Mouse (Mus musculus) testis, postnatal 10 days (tissue): ENCODE results near the gene Ubb.

Experiments used
- DNase-seq: peaks from one replicate; pipeline ENCODE4 v3.0.0; 2021; ENCODE audit warnings: low spot score

Ubb gene

DNA sequence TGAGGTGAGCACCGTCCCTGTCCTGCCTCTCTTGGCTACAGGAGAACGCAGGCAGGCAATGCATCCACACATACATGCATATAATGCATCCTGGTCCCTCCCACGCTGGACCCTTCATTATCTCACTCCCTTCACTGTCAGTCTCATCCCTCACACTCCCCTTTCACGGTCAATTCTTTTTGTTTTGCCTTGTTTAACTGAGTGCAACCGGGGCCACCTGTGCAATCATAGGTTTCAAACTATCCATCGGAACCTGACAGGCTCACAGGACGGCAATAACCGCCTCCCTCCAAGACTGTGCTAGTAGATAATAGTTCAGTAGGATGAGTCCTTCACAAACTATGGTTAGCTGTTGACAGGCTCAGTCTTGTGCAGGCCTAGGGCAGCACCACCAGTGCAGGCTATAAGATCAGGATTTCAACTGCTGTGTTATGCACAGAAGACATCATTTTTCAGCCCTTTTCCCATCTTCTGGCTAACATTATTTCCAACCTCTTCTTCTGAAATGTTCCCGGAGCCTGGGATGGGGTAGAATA is 33.8 kb downstream of the Ubb start:
- DNase-seq = no peak

DNA sequence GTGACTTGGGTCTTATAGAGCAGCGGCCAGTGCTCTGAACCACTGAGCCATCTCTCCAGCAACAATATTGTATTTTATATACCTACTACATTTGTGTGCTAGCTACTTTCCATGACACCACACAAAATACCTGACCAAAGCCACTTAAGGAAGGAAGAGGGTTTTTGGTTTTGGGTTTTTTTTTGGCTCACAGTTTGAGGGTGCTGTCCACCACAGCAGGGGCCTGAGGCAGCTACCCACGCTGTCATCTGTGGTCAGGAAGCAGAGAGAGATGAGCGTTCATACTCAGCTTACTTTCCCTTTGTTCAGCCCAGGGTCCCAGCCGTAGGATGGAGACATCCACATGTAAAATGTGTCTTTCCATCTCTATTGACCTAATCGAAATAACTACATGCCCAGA is 36.1 kb downstream of the Ubb start:
- no peak for DNase-seq

- DNase-seq = no peak
These were observed 38.4 kb downstream of the Ubb start for GRCm38 (mm10) chr11:62589391-62589790.

GRCm38 (mm10) chr11:62591026-62591425 is 40.1 kb downstream of the Ubb start:
- no peak for DNase-seq

- no peak for DNase-seq
These were observed 41.1 kb downstream of the Ubb start for GRCm38 (mm10) chr11:62591904-62592575.

GRCm38 (mm10) chr11:62598571-62598970 is 47.6 kb downstream of the Ubb start:
- no peak for DNase-seq

- no peak for DNase-seq
These were observed 51.0 kb downstream of the Ubb start for GRCm38 (mm10) chr11:62601732-62602618.
